Mouse (Mus musculus): Measurements from ENCODE around the gene Memo1. TPM values are rescaled to one million over a fixed set of nuclear protein-coding genes. Genes with fewer than 3 reads are reported as not detected.

Gene Memo1
- total and polyA plus RNA-seq, 3 experiments, result 47.7 to 133 (median 76.4) TPM

- Histone ChIP-seq H3K4me2 (ENCODE audit: insufficient read depth, low read depth, poor library complexity, severe bottlenecking) (no peak overlapping the region), H3K79me2 (replicated peaks; ENCODE audit: control insufficient read depth, extremely low read depth, insufficient read depth, poor library complexity, severe bottlenecking) (peaks cover 60% of the 10 kb centered on the region), H3K36me3 (replicated peaks in 1 of 2; ENCODE audit: control insufficient read depth in 1 of 2, insufficient read depth in 1 of 2, low read length in 1 of 2) (peaks cover 7 to 31% of the 10 kb centered on the region in 2 experiments), H3K9ac (ENCODE audit: insufficient read depth, low read depth) (no peak overlapping the region), H3K27me3 (replicated peaks) (no peaks in the 10 kb centered on the region), H3K27ac (ENCODE audit: insufficient read depth, low read depth) (no peak overlapping the region), H3K4me3 (replicated peaks in 1 of 3; ENCODE audit: low read depth in 2 of 3, low read length in 2 of 3, poor library complexity in 1 of 3) (no peak overlapping the region), H3K4me1 (ENCODE audit: control insufficient read depth in 1 of 2, insufficient read depth in 2 of 2) (peaks cover 3 to 33% of the 10 kb centered on the region in 2 experiments; a peak in 3 of 4 replicates), H3K9me3 (replicated peaks; ENCODE audit: low read length) (peaks cover 12% of the 10 kb centered on the region)
- TF ChIP-seq CHD2 (IDR thresholded peaks at IDR 0.05; ENCODE audit: low read length) (no peak), HCFC1 (IDR thresholded peaks at IDR 0.05; ENCODE audit: low read depth, low read length) (no peak)
- no peak for DNase-seq (ENCODE audit: extremely low read depth)
- in situ Hi-C loops (cut with MboI; ENCODE audit: low pct_ligation_motif_present, low pct_unique_long_range_greater_than_20kb, low sequenced_read_pairs), result no loop called here
- dilution Hi-C loops (cut with MboI; ENCODE audit: extremely low pct_ligation_motif_present, extremely low pct_unique_long_range_greater_than_20kb, low sequenced_read_pairs), result no loop called here
These were observed 9.1 kb downstream of the Memo1 start for GRCm38 (mm10) chr17:74286140-74286730.

GRCm38 (mm10) chr17:74285730-74286129, 9.6 kb downstream of the Memo1 start:
- in situ Hi-C loops (cut with MboI; ENCODE audit: low pct_ligation_motif_present, low pct_unique_long_range_greater_than_20kb, low sequenced_read_pairs), result no loop called here
- Histone ChIP-seq H3K4me1 (ENCODE audit: control insufficient read depth in 1 of 2, insufficient read depth in 2 of 2) (peaks cover under 1 to 33% of the 10 kb centered on the region in 2 experiments; a peak in 3 of 4 replicates), H3K27me3 (replicated peaks) (no peaks in the 10 kb centered on the region), H3K27ac (ENCODE audit: insufficient read depth, low read depth) (no peak overlapping the region), H3K4me3 (replicated peaks in 1 of 3; ENCODE audit: low read depth in 2 of 3, low read length in 2 of 3, poor library complexity in 1 of 3) (no peak overlapping the region), H3K9ac (ENCODE audit: insufficient read depth, low read depth) (no peak overlapping the region), H3K4me2 (ENCODE audit: insufficient read depth, low read depth, poor library complexity, severe bottlenecking) (no peak overlapping the region), H3K79me2 (replicated peaks; ENCODE audit: control insufficient read depth, extremely low read depth, insufficient read depth, poor library complexity, severe bottlenecking) (peaks cover 60% of the 10 kb centered on the region), H3K9me3 (replicated peaks; ENCODE audit: low read length) (peaks cover 12% of the 10 kb centered on the region), H3K36me3 (replicated peaks in 1 of 2; ENCODE audit: control insufficient read depth in 1 of 2, insufficient read depth in 1 of 2, low read length in 1 of 2) (peaks cover 7 to 36% of the 10 kb centered on the region in 2 experiments)
- DNase-seq (ENCODE audit: extremely low read depth), result no peak
- dilution Hi-C loops (cut with MboI; ENCODE audit: extremely low pct_ligation_motif_present, extremely low pct_unique_long_range_greater_than_20kb, low sequenced_read_pairs), result no loop called here
- TF ChIP-seq MAX (IDR thresholded peaks at IDR 0.05; ENCODE audit: low read length) (no peak), ZKSCAN1 (IDR thresholded peaks at IDR 0.05; ENCODE audit: borderline replicate concordance, low read depth, low read length) (no peak), TBP (conservative IDR thresholded peaks at IDR 0.05; ENCODE audit: low read depth, low read length) (no peak), NELFE (IDR thresholded peaks at IDR 0.05; ENCODE audit: low read depth, low read length) (no peak), MEF2A (IDR thresholded peaks at IDR 0.05; ENCODE audit: borderline replicate concordance, low read depth, low read length) (no peak), SMC3 (IDR thresholded peaks at IDR 0.05; ENCODE audit: low read depth, low read length) (no peak), JUND (conservative IDR thresholded peaks at IDR 0.05; ENCODE audit: low read depth, low read length) (no peak), BHLHE40 (IDR thresholded peaks at IDR 0.05; ENCODE audit: low read depth, low read length) (no peak), KAT2A (IDR thresholded peaks at IDR 0.05; ENCODE audit: insufficient replicate concordance, low read length) (no peak), USF2 (conservative IDR thresholded peaks at IDR 0.05; ENCODE audit: low read depth, low read length) (no peak), IRF4 (IDR thresholded peaks at IDR 0.05; ENCODE audit: low read depth, low read length) (no peak)

Measured in CH12.LX (cell line).